Comparison of ENCODE assay signal across 9 mouse cellular contexts in genomic region chr1:179087033-179087998, GRCm38 (mm10).
DNase-seq lines count a peak whose midpoint lies in the region; ATAC-seq and TF ChIP-seq lines count a peak whose summit lies in the region.
"Had no signal": no experiment of that assay in that cellular context is flagged by ENCODE, and none has a peak within 500 bp of the region (broad histone marks: within the 10 kb centered on the region; RNA-seq: fewer than 3 reads in every experiment).

No protein-coding gene starts in this region.

- H3K36me3 ChIP-seq in hindbrain, embryonic 10.5 days = no peaks in the 10 kb centered on the region
- H3K36me3 ChIP-seq in hindbrain, embryonic 12.5 days = no peaks in the 10 kb centered on the region
- H3K36me3 ChIP-seq in G1E (replicated peaks) = peaks cover 14% of the 10 kb centered on the region

- no peaks in the 10 kb centered on the region for H3K9me3 ChIP-seq in hindbrain, embryonic 10.5 days
- H3K9me3 ChIP-seq in hindbrain, embryonic 12.5 days (replicated peaks) = no peaks in the 10 kb centered on the region
- H3K9me3 ChIP-seq in G1E (replicated peaks) = peaks cover 3% of the 10 kb centered on the region

- H3K4me2 ChIP-seq in hindbrain, embryonic 12.5 days (replicated peaks) = no peak overlapping the region
- H3K4me2 ChIP-seq: limb, embryonic 13.5 days had no signal

- no peak for ATAC-seq in hindbrain, embryonic 12.5 days (ENCODE audit: low FRiP score)
- no peak for ATAC-seq in G1E (ENCODE audit: extremely low read depth, insufficient number of reproducible peaks, low FRiP score, poor library complexity, severe bottlenecking)
- no peak for ATAC-seq in monocyte, adult 5-6 weeks (replicated peaks; ENCODE audit: insufficient number of reproducible peaks, low FRiP score, low TSS enrichment, poor library complexity, severe bottlenecking)

- H3K4me3 ChIP-seq in hindbrain, embryonic 10.5 days = no peak overlapping the region
- no peak overlapping the region for H3K4me3 ChIP-seq in hindbrain, embryonic 12.5 days
- no peak overlapping the region for H3K4me3 ChIP-seq in G1E (ENCODE audit: low read depth, low read length)
- H3K4me3 ChIP-seq: limb, embryonic 13.5 days had no signal

- 56% methylated on average over 6 of the region's 6 CpGs for WGBS in hindbrain, embryonic 10.5 days
- 63% methylated on average over 6 of the region's 6 CpGs for WGBS in hindbrain, embryonic 12.5 days

- TF ChIP-seq CTCF in G1E (IDR thresholded peaks at IDR 0.05; ENCODE audit: low read depth, low read length) = 0 out of 2 replicates have a peak, but pooled peaks have one; percentile 19

- H3K4me1 ChIP-seq in hindbrain, embryonic 10.5 days (replicated peaks) = peaks cover 12% of the 10 kb centered on the region
- no peaks in the 10 kb centered on the region; the same call in 1 of the 2 replicates for H3K4me1 ChIP-seq in hindbrain, embryonic 12.5 days
- H3K4me1 ChIP-seq in G1E (ENCODE audit: insufficient read depth, low read depth, low read length) = no peaks in the 10 kb centered on the region

- H3K27ac ChIP-seq in hindbrain, embryonic 10.5 days = no peak overlapping the region
- H3K27ac ChIP-seq in hindbrain, embryonic 12.5 days = no peak overlapping the region
- H3K27ac ChIP-seq: limb, embryonic 13.5 days had no signal

- H3K9ac ChIP-seq in hindbrain, embryonic 12.5 days = no peak overlapping the region
- H3K9ac ChIP-seq: limb, embryonic 13.5 days had no signal

- no peaks in the 10 kb centered on the region for H3K27me3 ChIP-seq in hindbrain, embryonic 10.5 days (ENCODE audit: insufficient read depth, poor library complexity, severe bottlenecking)
- no peaks in the 10 kb centered on the region for H3K27me3 ChIP-seq in hindbrain, embryonic 12.5 days
- H3K27me3 ChIP-seq in G1E (ENCODE audit: insufficient read depth, low read length) = no peaks in the 10 kb centered on the region
- H3K27me3 ChIP-seq: limb, embryonic 13.5 days had no signal

- peak; percentile 21 for DNase-seq in hindbrain, embryonic 10.5 days (ENCODE audit: low spot score)
- no peak for DNase-seq in G1E (ENCODE audit: low spot score)
- DNase-seq in cerebellum, adult 18-20 months = peak; percentile 61 to 65
- peak; percentile 56 for DNase-seq in heart, postnatal 4 days
- peak; percentile 84 for DNase-seq in lung, postnatal 10 days
- no peak for DNase-seq in right cerebral cortex, postnatal 14 days

Comparison
In these comparisons a context has a peak if more than half of its experiments do, and no peak if none do; other contexts are left out.
1. DNase-seq: peak in hindbrain, embryonic 10.5 days (single experiment), cerebellum, adult 18-20 months (2 of 2), heart, postnatal 4 days (single experiment) and lung, postnatal 10 days (single experiment); none in G1E (single experiment) and right cerebral cortex, postnatal 14 days (single experiment).